Mouse (Mus musculus) heart, adult 2 months (tissue): ENCODE measurements around the gene Gm11232. TPM values are rescaled to one million over a fixed set of nuclear protein-coding genes. Genes with fewer than 3 reads are reported as not detected.

Experiments used
- DNase-seq, 2 experiments: peaks; one replicate each; pipeline ENCODE4 v3.0.0; 2021
- H3K27ac ChIP-seq: fragments of 200-600 bp; 2 replicates; pipeline ENCODE4 v1.8.1; 2022
- H3K27me3 ChIP-seq: fragments of 200-500 bp; 2 replicates; pipeline ENCODE4 v1.6.1; 2012; ENCODE audit warnings: mild to moderate bottlenecking, low read length, inconsistent platforms, mixed read lengths; ENCODE audit not compliant: control insufficient read depth, insufficient read depth
- H3K36me3 ChIP-seq: fragments of 200-500 bp; 2 replicates; pipeline ENCODE4 v1.6.1; 2012; ENCODE audit warnings: low read length, inconsistent platforms; ENCODE audit not compliant: control insufficient read depth, insufficient read depth
- H3K4me1 ChIP-seq: fragments of 200-500 bp; 2 replicates; pipeline ENCODE4 v1.6.1; 2011; ENCODE audit warnings: low read length; ENCODE audit not compliant: control insufficient read depth, insufficient read depth
- H3K4me3 ChIP-seq: fragments of 200-600 bp; 2 replicates; pipeline ENCODE4 v1.8.1; 2022
- H3K79me2 ChIP-seq: fragments of 200-500 bp; replicated peaks from 2 replicates; pipeline ENCODE4 v1.6.1; 2012; ENCODE audit warnings: mild to moderate bottlenecking, inconsistent platforms, low read length, moderate library complexity, mixed read lengths; ENCODE audit not compliant: control insufficient read depth, insufficient read depth
- H3K9ac ChIP-seq: fragments of 200-500 bp; 2 replicates; pipeline ENCODE4 v1.6.1; 2012; ENCODE audit warnings: low read depth, mild to moderate bottlenecking, control low read depth, inconsistent platforms, low read length, mixed read lengths
- CTCF ChIP-seq: fragments of 200-600 bp; IDR thresholded peaks from 2 replicates; pipeline ENCODE4 v1.8.1; 2022; ENCODE audit warnings: antibody characterized with exemption, mild to moderate bottlenecking, moderate library complexity
- EP300 ChIP-seq: fragments of 200-500 bp; IDR thresholded peaks from 2 replicates; pipeline ENCODE4 v1.6.1; 2011; ENCODE audit warnings: low read depth, low read length, control low read depth; ENCODE audit not compliant: insufficient read depth
- POLR2A ChIP-seq: fragments of 200-500 bp; IDR thresholded peaks from 2 replicates; pipeline ENCODE4 v1.6.1; 2011; ENCODE audit warnings: mild to moderate bottlenecking, low read depth, low read length, control low read depth; ENCODE audit not compliant: insufficient read depth
- WGBS: fragments of 180-500 bp; shearing (Covaris S2); methylation state at CpG from one replicate; pipeline ENCODE4 v1.1.7; 2018; 5-methylcytosine and 5-hydroxymethylcytosine counted together
- intact Hi-C: fragments of 180-260 bp; cut with DNase I; formaldehyde crosslinking; loops from one replicate; pipeline ENCODE4 v1.15.1; 2025
- long read RNA-seq: library from polyadenylated mRNA; stranded (forward); transcript quantifications from one replicate; pipeline ENCODE4 v2.0.0, GENCODE M21; 2021
- polyA plus RNA-seq: library from polyadenylated mRNA; depleted of rRNA; stranded (reverse); fragments of >200 nt; gene quantifications from 2 replicates; pipeline ENCODE4 v1.2.3, GENCODE M21; 2012; rRNA removed
- total RNA-seq, 2 experiments: library from RNA; stranded (reverse); gene quantifications; 2 replicates each; pipeline ENCODE4 v1.2.3; 2021

The Gm11232 gene
- total RNA-seq (not detected), polyA plus RNA-seq (not detected in 2 replicates)
- long read RNA-seq = 0 reads

GRCm38 (mm10) chr4:71757865-71758264 lies at the start of gene Gm11232:
Gene Gm11232 (minus strand): TSS chr4:71757965.
- Histone ChIP-seq H3K4me3 (no peak within 1 kb of the TSS), H3K27me3 (no peaks in the 10 kb centered on the region), H3K79me2 (no peaks in the 10 kb centered on the region), H3K9ac (no peak within 1 kb of the TSS), H3K4me1 (no peaks in the 10 kb centered on the region), H3K27ac (no peak within 1 kb of the TSS), H3K36me3 (no peaks in the 10 kb centered on the region)
- no peak for DNase-seq
- no peak for TF ChIP-seq EP300
- TF ChIP-seq POLR2A = no peak
- TF ChIP-seq CTCF = no peak
- intact Hi-C loops = no loop called here
- 52% methylated on average over 2 of the region's 2 CpGs for WGBS

- H3K27ac ChIP-seq = no peak overlapping the region
- H3K4me3 ChIP-seq = no peak overlapping the region
- no peaks in the 10 kb centered on the region for H3K4me1 ChIP-seq
- no peaks in the 10 kb centered on the region for H3K36me3 ChIP-seq
- H3K9ac ChIP-seq = no peak overlapping the region
- intact Hi-C loops = no loop called here
- TF ChIP-seq CTCF (no peak), POLR2A (no peak), EP300 (no peak)
- H3K79me2 ChIP-seq = no peaks in the 10 kb centered on the region
- 51% methylated on average over 2 of the region's 2 CpGs for WGBS
- DNase-seq = no peak
- H3K27me3 ChIP-seq = no peaks in the 10 kb centered on the region
These were observed 48.3 kb upstream of the Gm11232 start for GRCm38 (mm10) chr4:71805977-71806534.

GRCm38 (mm10) chr4:71765529-71765928 lies 7.8 kb upstream of the Gm11232 start:
- TF ChIP-seq POLR2A (no peak), CTCF (no peak), EP300 (no peak)
- 65% methylated on average over 1 of the region's 1 CpGs for WGBS
- Histone ChIP-seq H3K36me3 (no peaks in the 10 kb centered on the region), H3K27ac (no peak overlapping the region), H3K27me3 (no peaks in the 10 kb centered on the region; the same call in 1 of the 2 replicates), H3K79me2 (no peaks in the 10 kb centered on the region), H3K9ac (no peak overlapping the region), H3K4me1 (no peaks in the 10 kb centered on the region), H3K4me3 (no peak overlapping the region)
- no peak for DNase-seq
- intact Hi-C loops = no loop called here

GRCm38 (mm10) chr4:71765071-71765470 lies 7.3 kb upstream of the Gm11232 start:
- no peak for DNase-seq
- no peak overlapping the region for H3K9ac ChIP-seq
- no peaks in the 10 kb centered on the region; the same call in 1 of the 2 replicates for H3K27me3 ChIP-seq
- intact Hi-C loops = no loop called here
- no peak overlapping the region for H3K4me3 ChIP-seq
- WGBS = 82% methylated on average over 3 of the region's 3 CpGs
- no peaks in the 10 kb centered on the region for H3K79me2 ChIP-seq
- TF ChIP-seq CTCF = no peak
- TF ChIP-seq EP300 = no peak
- no peak for TF ChIP-seq POLR2A
- H3K4me1 ChIP-seq = no peaks in the 10 kb centered on the region
- no peak overlapping the region for H3K27ac ChIP-seq
- no peaks in the 10 kb centered on the region for H3K36me3 ChIP-seq

GRCm38 (mm10) chr4:71756441-71757221 lies 1.1 kb downstream of the Gm11232 start:
- no peaks in the 10 kb centered on the region for H3K4me1 ChIP-seq
- no peaks in the 10 kb centered on the region for H3K27me3 ChIP-seq
- H3K9ac ChIP-seq = no peak overlapping the region
- intact Hi-C loops = no loop called here
- no peak overlapping the region for H3K4me3 ChIP-seq
- TF ChIP-seq POLR2A (no peak), CTCF (no peak), EP300 (no peak)
- no peaks in the 10 kb centered on the region for H3K36me3 ChIP-seq
- H3K79me2 ChIP-seq = no peaks in the 10 kb centered on the region
- H3K27ac ChIP-seq = no peak overlapping the region
- 53% methylated on average over 11 of the region's 11 CpGs for WGBS
- DNase-seq = no peak

GRCm38 (mm10) chr4:71745741-71746140 lies 12.0 kb downstream of the Gm11232 start:
- Histone ChIP-seq H3K27me3 (no peaks in the 10 kb centered on the region), H3K36me3 (no peaks in the 10 kb centered on the region), H3K4me1 (no peaks in the 10 kb centered on the region), H3K9ac (no peak overlapping the region), H3K4me3 (no peak overlapping the region), H3K27ac (no peak overlapping the region), H3K79me2 (no peaks in the 10 kb centered on the region)
- TF ChIP-seq CTCF (no peak), EP300 (no peak), POLR2A (no peak)
- no peak for DNase-seq
- 46% methylated on average over 1 of the region's 1 CpGs for WGBS
- intact Hi-C loops = no loop called here
